Mouse (Mus musculus) spleen, adult 2 months (tissue): Measurements from ENCODE around the gene Cdh18. TPM values are rescaled to one million over a fixed set of nuclear protein-coding genes. Genes with fewer than 3 reads are reported as not detected.

ENCODE experiments used
- DNase-seq, 2 experiments: peaks; one replicate each; pipeline versions ENCODE4 v3.0.0 to v3.0.0-alpha.2; 2012 to 2021; ENCODE audit warnings: low spot score in 2 of 2, low read depth in 1 of 2
- H3K27ac ChIP-seq: fragments of 200-500 bp; 2 replicates; pipeline ENCODE4 v1.5.1; 2012; ENCODE audit warnings: low read length, inconsistent platforms; ENCODE audit not compliant: insufficient read depth
- H3K27me3 ChIP-seq: fragments of 200-500 bp; 2 replicates; pipeline ENCODE4 v1.6.1; 2012; ENCODE audit warnings: mild to moderate bottlenecking, moderate library complexity, low read length, inconsistent platforms; ENCODE audit not compliant: control insufficient read depth, insufficient read depth
- H3K36me3 ChIP-seq: fragments of 200-500 bp; 2 replicates; pipeline ENCODE4 v1.6.1; 2012; ENCODE audit warnings: mild to moderate bottlenecking, low read length, inconsistent platforms; ENCODE audit not compliant: control insufficient read depth, insufficient read depth
- H3K4me1 ChIP-seq: fragments of 200-500 bp; 2 replicates; pipeline ENCODE4 v1.6.1; 2011; ENCODE audit warnings: inconsistent platforms; ENCODE audit not compliant: control insufficient read depth, insufficient read depth, insufficient read length
- H3K4me3 ChIP-seq: fragments of 200-500 bp; 2 replicates; pipeline ENCODE4 v1.5.1; 2011; ENCODE audit warnings: mild to moderate bottlenecking, inconsistent platforms; ENCODE audit not compliant: insufficient read depth, insufficient read length; ENCODE audit errors: extremely low read depth
- CTCF ChIP-seq: fragments of 200-500 bp; IDR thresholded peaks from 2 replicates; pipeline ENCODE4 v1.5.1; 2011; ENCODE audit warnings: mild to moderate bottlenecking, inconsistent platforms; ENCODE audit not compliant: insufficient read depth, insufficient read length, insufficient replicate concordance; ENCODE audit errors: extremely low read depth
- POLR2A ChIP-seq: fragments of 200-500 bp; IDR thresholded peaks from 2 replicates; pipeline ENCODE4 v1.6.1; 2011; ENCODE audit warnings: low read depth, low read length, inconsistent platforms
- WGBS: fragments of 180-500 bp; shearing (Covaris S2); methylation state at CpG from one replicate; pipeline ENCODE4 v1.1.7; 2018; 5-methylcytosine and 5-hydroxymethylcytosine counted together
- polyA plus RNA-seq: library from polyadenylated mRNA; depleted of rRNA; stranded (reverse); fragments of >200 nt; gene quantifications from 2 replicates; pipeline ENCODE4 v1.2.3, GENCODE M21; 2012

Gene Cdh18
- polyA plus RNA-seq, 1 experiment: not detected

GRCm38 (mm10) chr15:22791791-22792190, 243.0 kb downstream of the Cdh18 start:
- Histone ChIP-seq H3K27ac (no peak overlapping the region), H3K4me1 (no peaks in the 10 kb centered on the region), H3K27me3 (no peaks in the 10 kb centered on the region), H3K36me3 (no peaks in the 10 kb centered on the region), H3K4me3 (no peak overlapping the region)
- TF ChIP-seq POLR2A: no peak
- DNase-seq: no peak
- WGBS: 84% methylated on average over 3 of the region's 3 CpGs

GRCm38 (mm10) chr15:22833127-22833526, 284.3 kb downstream of the Cdh18 start:
- H3K4me1 ChIP-seq: no peaks in the 10 kb centered on the region
- no peak for DNase-seq
- H3K4me3 ChIP-seq: no peak overlapping the region
- no peaks in the 10 kb centered on the region for H3K36me3 ChIP-seq
- H3K27ac ChIP-seq: no peak overlapping the region
- TF ChIP-seq CTCF: no peak
- no peak for TF ChIP-seq POLR2A
- no peaks in the 10 kb centered on the region for H3K27me3 ChIP-seq

- Histone ChIP-seq H3K36me3 (no peaks in the 10 kb centered on the region), H3K4me1 (no peaks in the 10 kb centered on the region), H3K27ac (no peak overlapping the region), H3K27me3 (no peaks in the 10 kb centered on the region), H3K4me3 (no peak overlapping the region)
- TF ChIP-seq POLR2A (no peak), CTCF (no peak)
- no peak for DNase-seq
- 81% methylated on average over 1 of the region's 1 CpGs for WGBS
Measured at GRCm38 (mm10) chr15:22837173-22837572, 288.4 kb downstream of the Cdh18 start.

- H3K36me3 ChIP-seq: no peaks in the 10 kb centered on the region
- H3K4me1 ChIP-seq: no peaks in the 10 kb centered on the region
- H3K4me3 ChIP-seq: no peak overlapping the region
- no peak for TF ChIP-seq CTCF
- H3K27me3 ChIP-seq: no peaks in the 10 kb centered on the region
- H3K27ac ChIP-seq: no peak overlapping the region
- no peak for DNase-seq
Measured at GRCm38 (mm10) chr15:22857704-22858103, 308.9 kb downstream of the Cdh18 start.

GRCm38 (mm10) chr15:22870679-22871078, 321.9 kb downstream of the Cdh18 start:
- Histone ChIP-seq H3K4me1 (no peaks in the 10 kb centered on the region), H3K27ac (no peak overlapping the region), H3K27me3 (no peaks in the 10 kb centered on the region), H3K36me3 (no peaks in the 10 kb centered on the region), H3K4me3 (no peak overlapping the region)
- TF ChIP-seq POLR2A (no peak), CTCF (no peak)
- DNase-seq: no peak
- 82% methylated on average over 1 of the region's 1 CpGs for WGBS

- H3K4me3 ChIP-seq: no peak overlapping the region
- H3K27ac ChIP-seq: no peak overlapping the region
- TF ChIP-seq CTCF (no peak), POLR2A (no peak)
- H3K27me3 ChIP-seq: no peaks in the 10 kb centered on the region
- 83% methylated on average over 4 of the region's 4 CpGs for WGBS
- H3K4me1 ChIP-seq: no peaks in the 10 kb centered on the region
- DNase-seq: no peak
- H3K36me3 ChIP-seq: no peaks in the 10 kb centered on the region
Measured at GRCm38 (mm10) chr15:22897724-22898123, 348.9 kb downstream of the Cdh18 start.

GRCm38 (mm10) chr15:22898208-22898607, 349.4 kb downstream of the Cdh18 start:
- WGBS: 56% methylated on average over 4 of the region's 4 CpGs
- TF ChIP-seq CTCF: no peak
- TF ChIP-seq POLR2A: no peak
- H3K36me3 ChIP-seq: no peaks in the 10 kb centered on the region

GRCm38 (mm10) chr15:22914444-22914843, 365.6 kb downstream of the Cdh18 start:
- H3K27ac ChIP-seq: no peak overlapping the region
- DNase-seq: no peak
- no peaks in the 10 kb centered on the region for H3K27me3 ChIP-seq
- TF ChIP-seq POLR2A (no peak), CTCF (no peak)
- no peaks in the 10 kb centered on the region for H3K4me1 ChIP-seq
- H3K4me3 ChIP-seq: no peak overlapping the region
- H3K36me3 ChIP-seq: no peaks in the 10 kb centered on the region

More at GRCm38 (mm10) chr15:22898208-22898607, 349.4 kb downstream of the Cdh18 start:
- H3K4me1 ChIP-seq: no peaks in the 10 kb centered on the region
- no peak for DNase-seq
- H3K4me3 ChIP-seq: no peak overlapping the region
- no peak overlapping the region for H3K27ac ChIP-seq
- H3K27me3 ChIP-seq: no peaks in the 10 kb centered on the region
